Mouse (Mus musculus): ENCODE results near the gene Gm340.

DNA sequence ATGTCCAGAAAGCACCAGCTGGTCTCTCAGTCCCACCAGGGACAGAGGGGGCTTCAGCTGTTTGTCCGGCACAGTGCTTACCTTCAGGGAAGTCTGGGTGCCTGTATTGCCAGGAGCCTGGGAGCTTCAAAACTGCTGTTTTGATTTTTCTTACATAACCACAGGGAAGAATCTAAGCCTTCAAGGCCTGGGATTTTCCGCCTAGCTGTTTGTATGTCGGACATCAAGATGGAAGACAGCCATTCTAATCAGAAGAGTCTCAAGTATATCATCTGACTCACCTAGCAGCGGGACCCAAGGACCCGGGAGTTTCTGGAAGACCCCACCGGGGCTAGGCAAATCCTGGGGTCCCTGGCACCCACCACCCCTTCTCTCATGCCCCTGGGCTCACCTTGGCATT is 34.1 kb downstream of the Gm340 start:
- TF ChIP-seq CTCF (conservative IDR thresholded peaks at IDR 0.05 in 1 of 2, IDR thresholded peaks at IDR 0.05 in 1 of 2; ENCODE audit: low read depth in 2 of 2, low read length in 2 of 2) (no peak), MXI1 (IDR thresholded peaks at IDR 0.05; ENCODE audit: low read depth, low read length) (no peak)
